In the genomic region with DNA sequence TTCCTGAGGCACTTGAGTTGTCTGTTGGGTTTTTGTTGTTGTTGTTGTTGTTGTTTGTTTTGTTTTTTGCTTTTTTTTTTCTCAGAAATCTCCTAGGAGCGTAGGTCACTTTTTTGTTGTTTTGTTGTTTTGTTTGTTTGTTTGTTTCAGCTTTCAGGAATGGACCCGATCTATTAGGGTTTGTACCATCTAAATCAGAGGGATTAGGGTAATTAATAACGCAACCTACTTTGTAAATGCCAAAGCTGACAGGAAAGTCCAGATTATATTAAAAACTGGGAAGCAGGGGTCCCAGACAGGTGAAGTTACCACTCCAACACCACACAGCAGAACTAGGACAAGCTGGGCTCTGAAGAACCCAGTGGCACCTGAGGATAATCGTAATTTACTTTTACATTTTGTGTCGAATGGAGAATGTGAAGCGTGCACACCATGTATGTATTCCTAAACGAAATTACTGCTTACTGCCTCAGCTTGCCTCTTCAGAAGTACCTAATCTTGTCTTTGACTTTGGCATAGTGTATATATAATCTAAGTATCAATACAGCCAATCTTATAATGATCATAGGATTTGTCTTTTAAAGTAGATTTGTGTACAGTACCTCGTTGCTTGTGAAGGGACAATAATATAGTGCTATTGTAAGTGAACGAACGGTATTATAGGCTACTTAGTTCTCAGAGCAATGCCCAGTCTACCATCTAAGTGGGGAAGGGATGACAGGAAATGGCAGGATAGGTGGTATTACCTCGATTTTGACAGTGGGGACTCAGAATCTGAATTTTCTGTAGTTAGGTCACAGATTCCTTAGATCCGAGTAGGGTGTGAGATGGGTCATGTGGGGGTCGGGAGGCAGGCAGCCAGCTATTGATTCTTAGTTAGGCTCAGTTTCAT, we compare ENCODE assay signal across 8 mouse cellular contexts. TPM values are rescaled to one million over a fixed set of nuclear protein-coding genes. Genes with fewer than 3 reads are reported as not detected.
DNase-seq lines count a peak whose midpoint lies in the region; ATAC-seq and TF ChIP-seq lines count a peak whose summit lies in the region.

No protein-coding gene starts in this region.

- no peak for TF ChIP-seq CTCF in lung, postnatal 0 days (IDR thresholded peaks at IDR 0.05)
- no peak for TF ChIP-seq CTCF in cerebellum, adult 2 months (IDR thresholded peaks at IDR 0.05; ENCODE audit: borderline replicate concordance, insufficient read depth, low read depth, low read length)

- H3K4me2 ChIP-seq in lung, postnatal 0 days (replicated peaks; ENCODE audit: low read depth, low read length), result peak overlapping the region; percentile 93
- H3K4me2 ChIP-seq in limb, embryonic 11.5 days (ENCODE audit: low read depth, severe bottlenecking), result peak overlapping the region; percentile 82

- H3K36me3 ChIP-seq in lung, postnatal 0 days (ENCODE audit: insufficient read depth, low read length), result no peaks in the 10 kb centered on the region
- H3K36me3 ChIP-seq in forebrain, embryonic 10.5 days (replicated peaks), result no peaks in the 10 kb centered on the region
- H3K36me3 ChIP-seq in limb, embryonic 11.5 days (ENCODE audit: control insufficient read depth, insufficient read depth, low read length), result no peaks in the 10 kb centered on the region

- no peak for TF ChIP-seq POLR2A in cerebellum, adult 2 months (IDR thresholded peaks at IDR 0.05; ENCODE audit: borderline replicate concordance, insufficient read depth, low read length)

- ATAC-seq in lung, postnatal 0 days, result no peak
- ATAC-seq in limb, embryonic 11.5 days (ENCODE audit: insufficient number of reproducible peaks, low FRiP score, low TSS enrichment, low read depth), result no peak

- no peak for TF ChIP-seq EP300 in lung, postnatal 0 days (IDR thresholded peaks at IDR 0.05)

- no peak overlapping the region for H3K9ac ChIP-seq in lung, postnatal 0 days (replicated peaks; ENCODE audit: low read depth)
- H3K9ac ChIP-seq in limb, embryonic 11.5 days (ENCODE audit: low read length), result no peak overlapping the region

- H3K27ac ChIP-seq in lung, postnatal 0 days (ENCODE audit: low read length), result no peak overlapping the region
- H3K27ac ChIP-seq in forebrain, embryonic 10.5 days, result no peak overlapping the region; the same call in 1 of the 2 replicates
- H3K27ac ChIP-seq in limb, embryonic 11.5 days (replicated peaks; ENCODE audit: low read depth, low read length), result no peak overlapping the region
- no peak overlapping the region for H3K27ac ChIP-seq in cerebellum, adult 2 months (ENCODE audit: insufficient read depth, low read length)

- H3K27me3 ChIP-seq in lung, postnatal 0 days (replicated peaks; ENCODE audit: insufficient read depth, low read length), result peaks cover 4% of the 10 kb centered on the region; the same call in 1 of the 2 replicates
- peaks cover 31% of the 10 kb centered on the region for H3K27me3 ChIP-seq in forebrain, embryonic 10.5 days (ENCODE audit: poor library complexity, severe bottlenecking)
- H3K27me3 ChIP-seq in limb, embryonic 11.5 days (ENCODE audit: control insufficient read depth, insufficient read depth, low read length), result no peaks in the 10 kb centered on the region
- peaks cover 1% of the 10 kb centered on the region; the same call in 1 of the 2 replicates for H3K27me3 ChIP-seq in cerebellum, adult 2 months (ENCODE audit: control insufficient read depth, insufficient read depth, low read length)

- H3K4me1 ChIP-seq in lung, postnatal 0 days (ENCODE audit: insufficient read depth, low read depth, low read length), result no peaks in the 10 kb centered on the region
- peaks cover 11% of the 10 kb centered on the region for H3K4me1 ChIP-seq in forebrain, embryonic 10.5 days
- no peaks in the 10 kb centered on the region for H3K4me1 ChIP-seq in limb, embryonic 11.5 days (ENCODE audit: control insufficient read depth, insufficient read depth, low read length)
- no peaks in the 10 kb centered on the region; the same call in 1 of the 2 replicates for H3K4me1 ChIP-seq in cerebellum, adult 2 months (ENCODE audit: control insufficient read depth, insufficient read depth, low read length)

- no peaks in the 10 kb centered on the region for H3K9me3 ChIP-seq in lung, postnatal 0 days (ENCODE audit: low read length)
- H3K9me3 ChIP-seq in forebrain, embryonic 10.5 days, result no peaks in the 10 kb centered on the region
- H3K9me3 ChIP-seq in limb, embryonic 11.5 days (ENCODE audit: control insufficient read depth, low read length), result no peaks in the 10 kb centered on the region

- 57% methylated on average over 13 of the region's 13 CpGs for WGBS in lung, postnatal 0 days
- WGBS in forebrain, embryonic 10.5 days, result 76% methylated on average over 13 of the region's 13 CpGs
- 66% methylated on average over 13 of the region's 13 CpGs for WGBS in limb, embryonic 11.5 days
- 69% methylated on average over 13 of the region's 13 CpGs for WGBS in cerebellum, adult 2 months

- peak overlapping the region; percentile 48 for H3K4me3 ChIP-seq in lung, postnatal 0 days (ENCODE audit: low read depth, low read length)
- peak overlapping the region; percentile 77 for H3K4me3 ChIP-seq in forebrain, embryonic 10.5 days
- peak overlapping the region; percentile 60 for H3K4me3 ChIP-seq in limb, embryonic 11.5 days (ENCODE audit: low read depth, low read length)
- no peak overlapping the region for H3K4me3 ChIP-seq in cerebellum, adult 2 months (replicated peaks; ENCODE audit: insufficient read depth, low read depth, low read length)

- DNase-seq in lung, postnatal 0 days (ENCODE audit: low spot score), result no peak
- no peak for DNase-seq in lung, postnatal 4 days
- no peak for DNase-seq in forebrain, embryonic 10.5 days (ENCODE audit: extremely low spot score, low spot score)
- DNase-seq in limb, embryonic 11.5 days (ENCODE audit: low spot score), result no peak
- peak; percentile 6 for DNase-seq in retina, postnatal 1 day
- no peak for DNase-seq in cerebellum, adult 2 months
- DNase-seq in right cerebral cortex, postnatal 14 days, result no peak
- no peak for DNase-seq in ovary, postnatal 36 days (ENCODE audit: low spot score)

RNA-seq across cellular contexts. Expression of a gene that starts 31.5 kb away (rescaled TPM):
- polyA plus RNA-seq in lung, postnatal 0 days (2015; fragmentation: Nextera tagmentation; extraction: Ambion mirVana), result 27.0 and 29.4 TPM in 2 replicates
- 60.5 and 61.0 TPM in 2 replicates for polyA plus RNA-seq in forebrain, embryonic 10.5 days (2016; fragmentation: Nextera tagmentation; extraction: Ambion mirVana)
- polyA plus RNA-seq in limb, embryonic 11.5 days (2014; fragmentation: Nextera tagmentation; extraction: Ambion mirVana), result 52.6 and 53.0 TPM in 2 replicates
- polyA plus RNA-seq in cerebellum, adult 2 months (2012; rRNA removed), result 28.6 and 32.3 TPM in 2 replicates
